Mouse (Mus musculus) hindbrain, embryonic 14.5 days (tissue): Measurements from ENCODE around the gene Rpl4. TPM values are rescaled to one million over a fixed set of nuclear protein-coding genes. Genes with fewer than 3 reads are reported as not detected.
A peak's percentile ranks its signal among the peaks of the same experiment; 100 is the strongest.
"Not testable (repeated sequence)": the region's sequence is repeated elsewhere in the genome, so short reads cannot be mapped to it uniquely, and the experiment has no call there.

Source experiments
- ATAC-seq: fragments of 200-750 bp; cut with Nextera tagmentation; 2 replicates; pipeline ENCODE4 v1.8.0; 2017; ENCODE audit warnings: moderate number of reproducible peaks, mild to moderate bottlenecking, moderate TSS enrichment, moderate library complexity; ENCODE audit not compliant: low FRiP score
- DNase-seq: peaks from one replicate; pipeline ENCODE4 v3.0.0-alpha.2; 2015; ENCODE audit warnings: low spot score
- H3K27ac ChIP-seq: fragments of 300-500 bp; sonication (generic); 2 replicates; pipeline ENCODE4 v1.5.1; 2014; ENCODE audit warnings: mild to moderate bottlenecking, moderate library complexity
- H3K27me3 ChIP-seq: fragments of 300-500 bp; sonication (generic); 2 replicates; pipeline ENCODE4 v1.6.1; 2014; ENCODE audit warnings: mild to moderate bottlenecking, low read length, mixed read lengths; ENCODE audit not compliant: control insufficient read depth, insufficient read depth
- H3K36me3 ChIP-seq: fragments of 300-500 bp; sonication (generic); replicated peaks from 2 replicates; pipeline ENCODE4 v1.6.1; 2014; ENCODE audit not compliant: control insufficient read depth, insufficient read depth
- H3K4me1 ChIP-seq: fragments of 300-500 bp; sonication (generic); replicated peaks from 2 replicates; pipeline ENCODE4 v1.6.1; 2014; ENCODE audit warnings: antibody characterized with exemption, low read length, mixed read lengths; ENCODE audit not compliant: control insufficient read depth, insufficient read depth
- H3K4me2 ChIP-seq: fragments of 300-500 bp; sonication (generic); replicated peaks from 2 replicates; pipeline ENCODE4 v1.6.1; 2014; ENCODE audit warnings: mild to moderate bottlenecking, moderate library complexity
- H3K4me3 ChIP-seq: fragments of 300-500 bp; sonication (generic); replicated peaks from 2 replicates; pipeline ENCODE4 v1.5.1; 2014; ENCODE audit warnings: mild to moderate bottlenecking, low read length
- H3K9ac ChIP-seq: fragments of 300-500 bp; sonication (generic); 2 replicates; pipeline ENCODE4 v1.6.1; 2014
- H3K9me3 ChIP-seq: fragments of 300-500 bp; sonication (generic); 2 replicates; pipeline ENCODE4 v1.6.1; 2016; ENCODE audit warnings: low read length; ENCODE audit not compliant: control insufficient read depth
- WGBS: fragments of 180-500 bp; shearing (Covaris S2); extraction: QIAGEN DNeasy Blood & Tissue Kit; methylation state at CpG from one replicate; pipeline ENCODE4 v1.1.7; 2014; 5-methylcytosine and 5-hydroxymethylcytosine counted together
- polyA plus RNA-seq: library from polyadenylated mRNA; unstranded; fragments of >200 nt; fragmentation: Nextera tagmentation; extraction: Ambion mirVana; gene quantifications from 2 replicates; pipeline ENCODE4 v1.2.1, GENCODE M21; 2014

The Rpl4 gene
- polyA plus RNA-seq: 650 and 656 TPM in 2 replicates

GRCm38 (mm10) chr9:64172816-64173665 lies at the start of gene Rpl4, which contains the start of gene Zwilch:
Gene Rpl4, plus strand, starts transcription at chr9:64173375.
Gene Zwilch, minus strand, starts transcription at chr9:64173104.
- peak; percentile 83 for ATAC-seq
- WGBS: under 1% methylated on average over 42 of the region's 42 CpGs

GRCm38 (mm10) chr9:64124846-64125245 lies 48.3 kb upstream of the Rpl4 start:
- H3K4me1 ChIP-seq, H3K4me2 ChIP-seq, H3K4me3 ChIP-seq, H3K9me3 ChIP-seq, H3K9ac ChIP-seq, H3K36me3 ChIP-seq, ATAC-seq, DNase-seq, H3K27me3 ChIP-seq, H3K27ac ChIP-seq: not testable (repeated sequence)
- WGBS: 70% methylated on average over 3 of the region's 3 CpGs

More at GRCm38 (mm10) chr9:64172816-64173665, at the start of gene Rpl4, which contains the start of gene Zwilch:
- H3K27ac ChIP-seq: peak within 1 kb of the TSS; percentile 82
- H3K9me3 ChIP-seq: no peaks in the 10 kb centered on the region
- H3K9ac ChIP-seq: peak within 1 kb of the TSS; percentile 81
- DNase-seq: peak; percentile 90
- H3K4me3 ChIP-seq: peak within 1 kb of the TSS; percentile 82
- H3K4me2 ChIP-seq: peak within 1 kb of the TSS; percentile 97
- peaks cover 16% of the 10 kb centered on the region for H3K4me1 ChIP-seq
- H3K27me3 ChIP-seq: no peaks in the 10 kb centered on the region
- H3K36me3 ChIP-seq: peaks cover 35% of the 10 kb centered on the region

DNA sequence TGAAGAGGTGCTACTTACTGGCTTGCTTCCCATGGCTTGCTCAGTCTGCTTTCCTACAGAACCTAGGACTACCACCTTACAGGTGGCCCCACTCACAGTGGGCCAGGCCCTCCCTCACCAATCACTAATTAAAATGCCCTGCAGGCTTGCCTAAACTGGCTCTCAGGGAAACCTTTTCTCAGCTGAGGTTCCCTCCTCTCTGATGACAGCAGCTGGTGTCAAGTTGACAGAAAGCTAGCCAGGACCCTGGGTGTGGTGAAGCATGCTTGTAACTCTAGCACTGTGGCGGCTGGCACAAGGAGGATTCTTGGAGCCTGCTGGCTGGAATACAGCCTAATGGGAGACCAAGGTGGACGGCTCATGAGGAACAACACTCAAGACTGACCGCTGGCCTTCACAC lies 47.9 kb upstream of the Rpl4 start:
- ATAC-seq (no peak), DNase-seq (no peak)
- Histone ChIP-seq H3K4me3 (no peak overlapping the region), H3K9me3 (no peaks in the 10 kb centered on the region), H3K4me2 (no peak overlapping the region), H3K27me3 (no peaks in the 10 kb centered on the region), H3K4me1 (no peaks in the 10 kb centered on the region), H3K27ac (no peak overlapping the region), H3K36me3 (no peaks in the 10 kb centered on the region), H3K9ac (no peak overlapping the region)
- 78% methylated on average over 3 of the region's 3 CpGs for WGBS

DNA sequence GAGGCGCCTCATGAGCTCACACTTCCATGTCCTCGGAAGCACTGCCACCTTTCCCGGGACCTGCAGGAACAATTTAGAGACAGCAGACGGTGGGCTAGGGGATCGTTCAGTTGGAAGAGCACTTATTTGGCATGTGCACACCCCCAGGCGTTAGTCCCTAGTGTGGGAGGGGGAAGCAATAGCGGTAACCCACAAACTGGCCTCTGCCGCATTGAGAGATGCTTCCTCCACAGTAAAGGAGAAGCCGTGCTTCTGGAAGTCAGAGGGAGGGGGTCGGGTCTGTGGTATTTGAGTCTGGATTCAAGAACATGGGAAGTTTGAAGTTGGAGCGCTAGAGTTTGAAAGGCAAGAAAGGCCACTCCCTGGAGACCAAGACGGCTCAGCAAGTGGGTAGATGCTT lies 47.1 kb upstream of the Rpl4 start:
- no peak overlapping the region for H3K4me2 ChIP-seq
- ATAC-seq (no peak), DNase-seq (no peak)
- H3K9ac ChIP-seq: no peak overlapping the region
- H3K36me3 ChIP-seq: no peaks in the 10 kb centered on the region
- H3K27ac ChIP-seq: no peak overlapping the region
- no peaks in the 10 kb centered on the region for H3K4me1 ChIP-seq
- no peaks in the 10 kb centered on the region for H3K27me3 ChIP-seq
- no peaks in the 10 kb centered on the region for H3K9me3 ChIP-seq
- no peak overlapping the region for H3K4me3 ChIP-seq
- 82% methylated on average over 12 of the region's 12 CpGs for WGBS

GRCm38 (mm10) chr9:64131623-64132022 lies 41.6 kb upstream of the Rpl4 start:
- Histone ChIP-seq H3K4me3 (no peak overlapping the region), H3K9ac (no peak overlapping the region), H3K27ac (no peak overlapping the region), H3K4me1 (no peaks in the 10 kb centered on the region), H3K27me3 (no peaks in the 10 kb centered on the region), H3K36me3 (no peaks in the 10 kb centered on the region), H3K9me3 (no peaks in the 10 kb centered on the region), H3K4me2 (no peak overlapping the region)
- no peak for DNase-seq
- ATAC-seq: no peak
- WGBS: 81% methylated on average over 6 of the region's 6 CpGs

DNA sequence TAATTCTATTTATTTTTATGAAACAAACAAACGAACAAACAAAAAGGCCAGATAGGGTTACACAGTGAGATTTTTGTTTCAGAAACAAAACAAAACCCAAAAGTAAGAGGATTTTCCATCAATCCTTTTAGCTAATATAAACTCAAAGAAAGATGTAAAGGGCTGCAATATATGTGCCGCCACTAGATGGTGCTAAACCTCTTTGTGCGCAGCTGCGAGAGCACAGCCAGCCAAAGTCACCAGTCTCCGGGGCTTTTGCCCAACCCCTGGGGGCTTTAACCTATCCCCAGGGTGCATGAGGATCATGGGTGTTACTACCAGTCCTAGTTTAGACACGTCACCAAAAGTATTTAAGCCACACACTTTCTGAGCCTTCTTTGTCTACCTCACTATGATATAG lies 34.3 kb upstream of the Rpl4 start:
- not testable (repeated sequence) for H3K27me3 ChIP-seq, ATAC-seq, H3K27ac ChIP-seq, H3K36me3 ChIP-seq, H3K4me3 ChIP-seq, H3K9me3 ChIP-seq, H3K4me2 ChIP-seq, H3K9ac ChIP-seq, H3K4me1 ChIP-seq
- WGBS: 10% methylated on average over 6 of the region's 6 CpGs
- DNase-seq: peak; percentile 78

DNA sequence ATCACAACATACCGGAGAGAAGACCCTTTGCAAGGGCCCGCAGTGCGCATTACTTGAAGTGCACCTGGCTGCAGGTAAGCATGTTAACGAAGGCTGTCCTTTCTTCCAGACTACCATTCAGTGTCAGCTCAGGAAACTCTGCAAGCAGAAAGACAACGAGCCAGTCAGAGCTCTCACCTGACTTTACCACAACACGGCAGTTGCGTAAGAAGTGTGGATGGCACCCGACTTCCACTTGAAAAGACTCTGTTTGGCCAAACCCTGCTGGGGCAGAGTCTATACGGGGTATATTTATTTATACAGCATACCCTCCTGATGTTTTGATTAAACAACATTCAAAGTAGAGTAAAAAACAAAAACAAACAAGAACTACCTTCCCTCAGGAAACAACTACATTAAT lies 33.3 kb upstream of the Rpl4 start:
- H3K9me3 ChIP-seq: no peaks in the 10 kb centered on the region
- ATAC-seq: no peak
- H3K36me3 ChIP-seq: no peaks in the 10 kb centered on the region
- no peak overlapping the region for H3K27ac ChIP-seq
- 92% methylated on average over 9 of the region's 9 CpGs for WGBS
- no peaks in the 10 kb centered on the region for H3K27me3 ChIP-seq
- H3K9ac ChIP-seq: no peak overlapping the region
- H3K4me2 ChIP-seq: no peak overlapping the region
- H3K4me1 ChIP-seq: no peaks in the 10 kb centered on the region
- DNase-seq: no peak
- no peak overlapping the region for H3K4me3 ChIP-seq

- 90% methylated on average over 1 of the region's 1 CpGs for WGBS
- H3K27ac ChIP-seq: no peak overlapping the region
- no peak for ATAC-seq
- H3K4me3 ChIP-seq: no peak overlapping the region
- H3K9ac ChIP-seq: no peak overlapping the region
- H3K4me1 ChIP-seq: no peaks in the 10 kb centered on the region
- no peaks in the 10 kb centered on the region for H3K27me3 ChIP-seq
- no peak overlapping the region for H3K4me2 ChIP-seq
- no peak for DNase-seq
- no peaks in the 10 kb centered on the region for H3K9me3 ChIP-seq
- peaks cover 7% of the 10 kb centered on the region; the same call in 1 of the 2 replicates for H3K36me3 ChIP-seq
Measured at GRCm38 (mm10) chr9:64156641-64157040, 16.5 kb upstream of the Rpl4 start.

GRCm38 (mm10) chr9:64160471-64160870 lies 12.7 kb upstream of the Rpl4 start:
- no peak overlapping the region for H3K4me2 ChIP-seq
- no peaks in the 10 kb centered on the region for H3K27me3 ChIP-seq
- H3K27ac ChIP-seq: no peak overlapping the region
- no peak overlapping the region for H3K4me3 ChIP-seq
- H3K9me3 ChIP-seq: no peaks in the 10 kb centered on the region
- WGBS: 91% methylated on average over 5 of the region's 5 CpGs
- 0 out of 2 replicates have a peak, but pooled peaks cover 7% of the 10 kb centered on the region for H3K36me3 ChIP-seq
- no peak overlapping the region for H3K9ac ChIP-seq
- ATAC-seq (no peak), DNase-seq (no peak)
- no peaks in the 10 kb centered on the region for H3K4me1 ChIP-seq
